Mouse (Mus musculus) bone marrow, adult 2 months (tissue): ENCODE measurements around the gene Cops4.

Experiments used
- CTCF ChIP-seq: fragments of 200-500 bp; IDR thresholded peaks from 2 replicates; pipeline ENCODE4 v1.5.1; 2011; ENCODE audit warnings: low read length, control low read depth; ENCODE audit not compliant: control insufficient read depth, insufficient read depth
- POLR2A ChIP-seq: fragments of 200-500 bp; IDR thresholded peaks from 2 replicates; pipeline ENCODE4 v1.6.1; 2011; ENCODE audit warnings: low read depth, mild to moderate bottlenecking, control low read depth, low read length, borderline replicate concordance; ENCODE audit not compliant: control insufficient read depth

DNA sequence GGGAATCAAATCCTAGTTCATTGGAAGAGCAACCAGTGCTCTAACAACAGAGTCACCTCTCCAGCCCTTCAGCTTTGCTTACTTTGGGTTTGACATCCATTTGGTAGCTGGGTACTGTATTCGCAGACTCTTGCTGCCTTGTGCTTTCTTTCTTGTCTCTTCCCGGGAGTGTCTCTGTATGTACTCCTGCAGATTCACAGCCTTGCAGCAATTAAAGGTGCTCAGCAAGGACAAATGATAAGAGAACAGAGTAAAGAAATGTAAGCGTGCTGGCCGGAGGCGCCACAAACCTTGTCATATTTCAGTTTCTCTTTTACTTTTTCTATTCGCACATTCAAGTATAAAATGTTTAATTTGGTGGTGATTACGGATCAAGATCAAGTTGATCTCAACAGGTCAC lies 69.0 kb downstream of the Cops4 start:
- TF ChIP-seq POLR2A (no peak), CTCF (no peak)
